ENCODE assay signal across 19 mouse cellular contexts in the genomic region with DNA sequence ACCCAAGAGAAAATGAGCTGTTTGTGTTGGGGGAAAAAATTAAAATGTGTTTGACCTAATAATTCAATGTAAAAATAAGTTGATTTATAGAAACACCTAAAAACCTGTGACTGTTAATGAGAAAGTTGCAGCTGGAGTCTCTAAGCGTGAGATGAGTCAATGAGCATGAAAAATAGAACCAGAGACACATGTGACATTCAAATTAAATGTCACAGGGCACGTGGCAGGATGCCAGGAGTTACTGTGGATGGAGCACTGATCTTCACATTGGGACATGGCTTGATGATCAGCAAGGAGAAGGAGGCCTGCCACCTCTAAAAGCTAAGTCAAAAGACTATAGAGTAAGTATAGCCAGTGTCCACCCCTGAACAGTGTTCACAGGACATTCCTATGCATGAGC.
DNase-seq lines count a peak whose midpoint lies in the region; ATAC-seq and TF ChIP-seq lines count a peak whose summit lies in the region.
"Had no signal": no experiment of that assay in that cellular context is flagged by ENCODE, and none has a peak within 500 bp of the region (broad histone marks: within the 10 kb centered on the region; RNA-seq: fewer than 3 reads in every experiment).

No protein-coding gene starts in this region.

- H3K9me3 ChIP-seq in liver, postnatal 0 days (ENCODE audit: low read length), result no peaks in the 10 kb centered on the region
- no peaks in the 10 kb centered on the region for H3K9me3 ChIP-seq in liver, embryonic 11.5 days (ENCODE audit: control insufficient read depth, low read length)
- no peaks in the 10 kb centered on the region for H3K9me3 ChIP-seq in CH12.LX (replicated peaks; ENCODE audit: low read length)
- H3K9me3 ChIP-seq in forebrain, embryonic 10.5 days, result no peaks in the 10 kb centered on the region
- H3K9me3 ChIP-seq: embryonic facial prominence, embryonic 13.5 days; forebrain, embryonic 15.5 days; hindbrain, embryonic 10.5 days; limb, embryonic 12.5 days; liver, embryonic 13.5 days; lung, embryonic 15.5 days had no signal

- TF ChIP-seq CTCF in liver, postnatal 0 days (IDR thresholded peaks at IDR 0.05; ENCODE audit: low read depth), result no peak
- no peak for TF ChIP-seq CTCF in CH12.LX (conservative IDR thresholded peaks at IDR 0.05 in 1 of 2, IDR thresholded peaks at IDR 0.05 in 1 of 2; ENCODE audit: low read depth in 2 of 2, low read length in 2 of 2)

- H3K79me2 ChIP-seq in CH12.LX (replicated peaks; ENCODE audit: control insufficient read depth, extremely low read depth, insufficient read depth, poor library complexity, severe bottlenecking), result no peaks in the 10 kb centered on the region

- no peak overlapping the region for H3K4me3 ChIP-seq in liver, postnatal 0 days (ENCODE audit: low read depth, low read length)
- no peak overlapping the region for H3K4me3 ChIP-seq in liver, embryonic 11.5 days (ENCODE audit: low read depth, low read length)
- H3K4me3 ChIP-seq in CH12.LX (replicated peaks in 1 of 3; ENCODE audit: low read depth in 2 of 3, low read length in 2 of 3, poor library complexity in 1 of 3), result no peak overlapping the region
- H3K4me3 ChIP-seq in forebrain, embryonic 10.5 days, result no peak overlapping the region
- H3K4me3 ChIP-seq: embryonic facial prominence, embryonic 13.5 days; forebrain, embryonic 15.5 days; hindbrain, embryonic 10.5 days; limb, embryonic 12.5 days; liver, embryonic 13.5 days; lung, embryonic 15.5 days had no signal

- dilution Hi-C loops in CH12.LX (cut with MboI; ENCODE audit: extremely low pct_ligation_motif_present, extremely low pct_unique_long_range_greater_than_20kb, low sequenced_read_pairs), result no loop called here

- no peak for ATAC-seq in liver, postnatal 0 days
- no peak for ATAC-seq in liver, embryonic 11.5 days (replicated peaks; ENCODE audit: low FRiP score)
- ATAC-seq: forebrain, embryonic 15.5 days; hindbrain, postnatal 0 days; midbrain, embryonic 16.5 days; Patski had no signal

- H3K36me3 ChIP-seq in liver, postnatal 0 days (replicated peaks; ENCODE audit: insufficient read depth, low read length), result no peaks in the 10 kb centered on the region
- H3K36me3 ChIP-seq in liver, embryonic 11.5 days (ENCODE audit: control insufficient read depth, insufficient read depth, low read length), result no peaks in the 10 kb centered on the region
- H3K36me3 ChIP-seq in CH12.LX (replicated peaks in 1 of 2; ENCODE audit: control insufficient read depth in 1 of 2, insufficient read depth in 1 of 2, low read length in 1 of 2), result no peaks in the 10 kb centered on the region
- no peaks in the 10 kb centered on the region for H3K36me3 ChIP-seq in forebrain, embryonic 10.5 days (replicated peaks)
- H3K36me3 ChIP-seq: embryonic facial prominence, embryonic 13.5 days; forebrain, embryonic 15.5 days; hindbrain, embryonic 10.5 days; limb, embryonic 12.5 days; liver, embryonic 13.5 days; lung, embryonic 15.5 days had no signal

- H3K4me1 ChIP-seq in liver, postnatal 0 days (ENCODE audit: insufficient read depth), result peaks cover 11% of the 10 kb centered on the region
- peaks cover 5% of the 10 kb centered on the region; the same call in 1 of the 2 replicates for H3K4me1 ChIP-seq in liver, embryonic 11.5 days (replicated peaks; ENCODE audit: control insufficient read depth, insufficient read depth, low read length)
- H3K4me1 ChIP-seq in CH12.LX (ENCODE audit: control insufficient read depth in 1 of 2, insufficient read depth in 2 of 2), result peaks cover 17 to 55% of the 10 kb centered on the region in 2 experiments
- no peaks in the 10 kb centered on the region for H3K4me1 ChIP-seq in forebrain, embryonic 10.5 days
- H3K4me1 ChIP-seq: hindbrain, embryonic 10.5 days; lung, embryonic 15.5 days had no signal

- no peak overlapping the region for H3K4me2 ChIP-seq in liver, postnatal 0 days (ENCODE audit: low read depth, low read length)
- H3K4me2 ChIP-seq in liver, embryonic 11.5 days, result no peak overlapping the region
- H3K4me2 ChIP-seq in CH12.LX (ENCODE audit: insufficient read depth, low read depth, poor library complexity, severe bottlenecking), result no peak overlapping the region
- H3K4me2 ChIP-seq: embryonic facial prominence, embryonic 13.5 days; forebrain, embryonic 15.5 days; limb, embryonic 12.5 days; liver, embryonic 13.5 days; lung, embryonic 15.5 days had no signal

- H3K27me3 ChIP-seq in liver, postnatal 0 days (ENCODE audit: insufficient read depth, low read length), result no peaks in the 10 kb centered on the region
- no peaks in the 10 kb centered on the region for H3K27me3 ChIP-seq in liver, embryonic 11.5 days (replicated peaks; ENCODE audit: control insufficient read depth, insufficient read depth, low read length)
- H3K27me3 ChIP-seq in CH12.LX (replicated peaks), result no peaks in the 10 kb centered on the region
- H3K27me3 ChIP-seq in forebrain, embryonic 10.5 days (ENCODE audit: poor library complexity, severe bottlenecking), result peaks cover 37% of the 10 kb centered on the region
- H3K27me3 ChIP-seq: embryonic facial prominence, embryonic 13.5 days; limb, embryonic 12.5 days; liver, embryonic 13.5 days; lung, embryonic 15.5 days; Patski had no signal

- WGBS in liver, postnatal 0 days (ENCODE audit: insufficient replicate concordance), result 71% methylated on average over 2 of the region's 2 CpGs
- WGBS in liver, embryonic 11.5 days, result 74% methylated on average over 2 of the region's 2 CpGs
- 79% methylated on average over 2 of the region's 2 CpGs for WGBS in forebrain, embryonic 10.5 days

- no peak for TF ChIP-seq RAD21 in CH12.LX (IDR thresholded peaks at IDR 0.05; ENCODE audit: low read depth, low read length)

- TF ChIP-seq EP300 in liver, postnatal 0 days (IDR thresholded peaks at IDR 0.05; ENCODE audit: low read depth), result no peak
- TF ChIP-seq EP300 in CH12.LX (IDR thresholded peaks at IDR 0.05; ENCODE audit: low read length), result no peak; the same call in 1 of the 2 replicates

- peak; percentile 45 for DNase-seq in adrenal gland, adult 2 months
- DNase-seq in adrenal gland, postnatal 4 days (ENCODE audit: low spot score in 2 of 2), result no peak
- peak; percentile 45 for DNase-seq in liver, postnatal 0 days
- DNase-seq in liver, embryonic 11.5 days (ENCODE audit: low spot score), result no peak
- DNase-seq in CH12.LX (ENCODE audit: extremely low read depth), result peak; percentile 31
- peak; percentile 25 for DNase-seq in skeletal muscle tissue, adult 2 months (ENCODE audit: low read depth, low spot score)
- DNase-seq in forebrain, embryonic 10.5 days (ENCODE audit: extremely low spot score, low spot score), result no peak
- DNase-seq: kidney, adult 11 months; kidney, postnatal 36 days; liver, embryonic 13.5 days; lung, postnatal 4 days had no signal

- no peak overlapping the region for H3K27ac ChIP-seq in liver, postnatal 0 days (ENCODE audit: low read depth)
- no peak overlapping the region for H3K27ac ChIP-seq in liver, embryonic 11.5 days (ENCODE audit: low read depth, low read length)
- no peak overlapping the region for H3K27ac ChIP-seq in CH12.LX (ENCODE audit: insufficient read depth, low read depth)
- no peak overlapping the region for H3K27ac ChIP-seq in forebrain, embryonic 10.5 days
- H3K27ac ChIP-seq: embryonic facial prominence, embryonic 13.5 days; forebrain, embryonic 15.5 days; hindbrain, embryonic 10.5 days; hindbrain, postnatal 0 days; limb, embryonic 12.5 days; liver, embryonic 13.5 days; lung, embryonic 15.5 days had no signal

- H3K9ac ChIP-seq in liver, postnatal 0 days (replicated peaks), result no peak overlapping the region
- no peak overlapping the region for H3K9ac ChIP-seq in liver, embryonic 11.5 days (ENCODE audit: low read depth, low read length)
- no peak overlapping the region for H3K9ac ChIP-seq in CH12.LX (ENCODE audit: insufficient read depth, low read depth)
- H3K9ac ChIP-seq: embryonic facial prominence, embryonic 13.5 days; forebrain, embryonic 15.5 days; limb, embryonic 12.5 days; liver, embryonic 13.5 days; lung, embryonic 15.5 days had no signal

- in situ Hi-C loops in CH12.LX (cut with MboI; ENCODE audit: low pct_ligation_motif_present, low pct_unique_long_range_greater_than_20kb, low sequenced_read_pairs), result no loop called here

- TF ChIP-seq POLR2A in CH12.LX (IDR thresholded peaks at IDR 0.05; ENCODE audit: low read depth, low read length), result no peak

TF ChIP-seq in CH12.LX, 34 proteins besides CTCF, POLR2A, EP300 and RAD21:
- TF ChIP-seq HCFC1 (IDR thresholded peaks at IDR 0.05; ENCODE audit: low read depth, low read length) (no peak), BHLHE40 (IDR thresholded peaks at IDR 0.05; ENCODE audit: low read depth, low read length) (peak; percentile 93), IRF4 (IDR thresholded peaks at IDR 0.05; ENCODE audit: low read depth, low read length) (peak; percentile 25; the same call in 1 of the 2 replicates), ETS1 (conservative IDR thresholded peaks at IDR 0.05; ENCODE audit: low read depth, low read length) (peak; percentile 52; the same call in 1 of the 2 replicates)

Comparison
In these comparisons a context has a peak if more than half of its experiments do, and no peak if none do; other contexts are left out.
1. DNase-seq: peak in adrenal gland, adult 2 months (single experiment), liver, postnatal 0 days (single experiment), CH12.LX (single experiment) and skeletal muscle tissue, adult 2 months (single experiment); none in adrenal gland, postnatal 4 days (0 of 2), liver, embryonic 11.5 days (single experiment) and forebrain, embryonic 10.5 days (single experiment).